Mouse (Mus musculus) thymus, adult 2 months (tissue): ENCODE measurements around the gene Cdc42bpg.

Experiments used
- CTCF ChIP-seq: fragments of 200-500 bp; IDR thresholded peaks from 2 replicates; pipeline ENCODE4 v1.5.1; 2012; ENCODE audit warnings: mild to moderate bottlenecking, control low read depth, low read length, moderate library complexity, borderline replicate concordance; ENCODE audit not compliant: control insufficient read depth, poor library complexity, insufficient read depth; ENCODE audit errors: extremely low read depth
- POLR2A ChIP-seq: fragments of 200-500 bp; IDR thresholded peaks from 2 replicates; pipeline ENCODE4 v1.6.1; 2012; ENCODE audit warnings: mild to moderate bottlenecking, low read length, control low read depth, moderate library complexity; ENCODE audit not compliant: control insufficient read depth, poor library complexity, insufficient read depth; ENCODE audit errors: extremely low read depth

- TF ChIP-seq CTCF = no peak
- TF ChIP-seq POLR2A = no peak
Observed at GRCm38 (mm10) chr19:6315573-6315972, 9.3 kb downstream of the Cdc42bpg start.
